Mouse (Mus musculus): ENCODE results near the gene Gm13119. TPM values are rescaled to one million over a fixed set of nuclear protein-coding genes. Genes with fewer than 3 reads are reported as not detected.
"Not testable (repeated sequence)": the region's sequence is repeated elsewhere in the genome, so short reads cannot be mapped to it uniquely, and the experiment has no call there.

The Gm13119 gene
- total RNA-seq (2021) = not detected
- long read RNA-seq = 0 reads

GRCm38 (mm10) chr4:144357642-144358041, at the start of gene Gm13119:
Gene Gm13119 (plus strand): TSS chr4:144357942.
- not testable (repeated sequence) for DNase-seq (ENCODE audit: low spot score in 2 of 2)

- DNase-seq (ENCODE audit: low spot score in 2 of 2) = not testable (repeated sequence)
Observed at GRCm38 (mm10) chr4:144312666-144313460, 44.9 kb upstream of the Gm13119 start.

- DNase-seq (ENCODE audit: low spot score in 2 of 2) = not testable (repeated sequence)
Observed at GRCm38 (mm10) chr4:144329949-144330348, 27.8 kb upstream of the Gm13119 start, which contains the start of gene Gm13128. Gene Gm13128 (plus strand): TSS chr4:144330249.

GRCm38 (mm10) chr4:144335856-144336255, 21.9 kb upstream of the Gm13119 start:
- not testable (repeated sequence) for DNase-seq (ENCODE audit: low spot score in 2 of 2)

- DNase-seq (ENCODE audit: low spot score in 2 of 2) = no peak
Observed at GRCm38 (mm10) chr4:144377911-144378310, 20.2 kb downstream of the Gm13119 start, which contains the start of gene Pramef20. Gene Pramef20 (minus strand): TSS chr4:144377933.

GRCm38 (mm10) chr4:144396316-144396715, 38.6 kb downstream of the Gm13119 start:
- no peak for DNase-seq (ENCODE audit: low spot score in 2 of 2)

- no peak for DNase-seq (ENCODE audit: low spot score in 2 of 2)
Observed at GRCm38 (mm10) chr4:144402712-144403111, 45.0 kb downstream of the Gm13119 start.

- DNase-seq (ENCODE audit: low spot score in 2 of 2) = no peak
Observed at GRCm38 (mm10) chr4:144404456-144405086, 46.8 kb downstream of the Gm13119 start.

- no peak for DNase-seq (ENCODE audit: low spot score in 2 of 2)
Observed at GRCm38 (mm10) chr4:144406261-144406660, 48.5 kb downstream of the Gm13119 start.

GRCm38 (mm10) chr4:144408290-144408689, 50.5 kb downstream of the Gm13119 start, which contains the start of gene Pramef12:
Gene Pramef12 (minus strand): TSS chr4:144408464.
- DNase-seq (ENCODE audit: low spot score in 2 of 2) = no peak

Other genes with a start within 250 kb of the Gm13119 start
- gene Oog3, start 195.3 kb upstream of the Gm13119 start, total RNA-seq (2021) = not detected
- gene Oog2, start 167.2 kb upstream of the Gm13119 start, total RNA-seq (2021) = not detected
- not detected for gene C87977, start 144.6 kb upstream of the Gm13119 start, total RNA-seq (2021)
- gene Pramel5, start 77.5 kb upstream of the Gm13119 start, total RNA-seq (2021) = not detected
- not detected for gene Gm13128, start 27.7 kb upstream of the Gm13119 start, total RNA-seq (2021)
- not detected for gene Pramef20, start 20.0 kb downstream of the Gm13119 start, total RNA-seq (2021)
- gene Pramef12, start 50.5 kb downstream of the Gm13119 start, total RNA-seq (2021) = not detected
- not detected for gene 1700012P22Rik, start 80.8 kb downstream of the Gm13119 start, total RNA-seq (2021)
- gene Gm9944, start 95.4 kb downstream of the Gm13119 start, total RNA-seq (2021) = not detected
- not detected for gene Aadacl3, start 105.8 kb downstream of the Gm13119 start, total RNA-seq (2021)
- not detected for gene 9430007A20Rik, start 161.9 kb downstream of the Gm13119 start, total RNA-seq (2021)
- not detected for gene Gm13124, start 207.2 kb downstream of the Gm13119 start, total RNA-seq (2021)